Mouse (Mus musculus): ENCODE measurements around the gene Gm16181.

The Gm16181 gene

GRCm38 (mm10) chr17:35226561-35227046 lies 6.0 kb downstream of the Gm16181 start:
- peak in 1 of 2 experiments; percentile 64 for DNase-seq (ENCODE audit: inconsistent age in 2 of 2, low spot score in 1 of 2)

DNA sequence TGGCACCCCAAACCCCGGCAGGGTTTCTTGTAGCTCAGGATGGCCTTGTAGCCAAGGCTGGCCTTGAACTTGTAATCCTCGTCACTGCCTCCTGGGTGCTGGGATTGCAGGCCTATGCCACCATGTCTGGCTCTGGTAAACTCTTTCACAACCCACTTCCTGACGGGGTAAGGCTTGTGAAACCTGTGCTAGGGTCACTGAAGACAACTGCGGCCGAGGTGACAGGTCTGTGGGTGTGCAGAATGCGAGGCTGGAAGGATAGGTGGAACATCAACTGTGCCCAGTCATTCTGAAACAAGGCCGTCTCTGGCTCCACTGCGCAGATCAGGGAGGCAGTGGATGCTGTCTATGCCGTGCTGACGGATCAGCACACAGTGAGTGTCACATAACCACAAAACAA lies 10.4 kb downstream of the Gm16181 start:
- DNase-seq (ENCODE audit: inconsistent age in 2 of 2, low spot score in 1 of 2), result peak; percentile 28 to 74

GRCm38 (mm10) chr17:35232043-35232442 lies 11.4 kb downstream of the Gm16181 start:
- DNase-seq (ENCODE audit: inconsistent age in 2 of 2, low spot score in 1 of 2), result peak; percentile 82 to 95

DNA sequence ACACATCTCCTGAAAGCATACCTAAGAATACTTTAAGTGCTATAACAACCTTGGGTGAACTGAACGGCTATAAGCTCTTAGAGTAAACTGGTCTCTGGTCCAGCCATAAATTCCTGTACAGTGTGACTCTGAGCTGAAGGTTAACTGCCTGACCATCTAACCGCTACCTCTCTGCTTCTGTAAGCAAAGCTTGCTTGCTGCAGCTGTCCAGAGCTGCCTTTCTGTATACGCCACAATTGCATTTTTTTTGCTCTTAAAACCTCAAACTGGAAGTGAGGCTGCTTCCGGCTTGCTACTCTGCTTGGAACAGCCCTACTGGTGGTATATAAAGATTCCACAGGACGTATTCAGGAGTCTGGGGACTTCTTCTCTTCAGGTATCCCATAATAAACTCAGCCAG lies 12.0 kb downstream of the Gm16181 start:
- peak in 1 of 2 experiments; percentile 49 for DNase-seq (ENCODE audit: inconsistent age in 2 of 2, low spot score in 1 of 2)

DNA sequence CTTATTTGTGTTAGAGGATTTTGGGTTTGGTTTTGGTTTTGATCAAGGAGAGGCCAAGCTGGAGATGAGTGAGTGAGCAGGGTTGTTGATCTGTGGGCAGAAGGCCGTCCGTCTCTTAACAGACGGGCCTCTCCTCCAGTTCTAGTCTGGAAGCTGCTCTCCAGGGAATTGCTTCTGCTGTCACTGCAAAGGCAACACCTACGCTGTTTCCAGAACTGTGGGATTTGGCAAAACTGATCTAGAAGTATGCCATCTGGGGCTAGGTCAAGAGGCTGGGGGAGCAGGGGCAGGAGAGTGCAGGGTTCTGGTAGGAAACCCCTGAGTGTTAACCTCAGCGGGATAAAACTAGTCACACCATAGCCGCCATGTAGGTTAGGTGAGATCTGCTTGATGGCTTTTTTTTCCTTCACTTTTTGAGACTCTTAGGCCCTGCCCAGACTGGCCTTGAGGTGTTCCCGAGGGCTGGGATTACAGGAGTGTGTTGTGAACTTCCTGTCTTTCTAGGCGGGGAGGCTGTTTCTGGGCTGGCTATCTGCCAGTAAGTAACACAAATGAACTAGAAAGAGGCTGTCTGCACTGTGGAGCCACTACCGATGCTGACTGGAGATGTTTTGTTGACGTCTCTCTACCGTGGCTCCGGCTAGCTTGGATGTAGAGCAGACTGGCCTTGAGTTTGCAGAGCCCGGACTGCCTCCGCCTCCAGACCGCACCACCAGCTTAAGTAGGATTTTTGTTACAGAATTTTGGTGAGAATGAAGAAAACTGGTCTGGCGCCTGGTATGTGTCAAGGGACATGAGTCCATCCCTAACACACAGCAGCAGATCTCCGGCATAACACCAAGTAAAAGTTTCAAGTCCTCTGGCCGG lies 12.7 kb downstream of the Gm16181 start, which contains the start of gene Atp6v1g2:
Atp6v1g2 (plus strand) TSS at position 547 of the 867 bp plus-strand sequence.
- peak; percentile 57 to 80 for DNase-seq (ENCODE audit: inconsistent age in 2 of 2, low spot score in 1 of 2)

- peak; percentile 17 to 49 for DNase-seq (ENCODE audit: inconsistent age in 2 of 2, low spot score in 1 of 2)
These were observed 13.5 kb downstream of the Gm16181 start for GRCm38 (mm10) chr17:35234090-35234489.

GRCm38 (mm10) chr17:35234903-35235302 lies 14.3 kb downstream of the Gm16181 start:
- DNase-seq (ENCODE audit: inconsistent age in 2 of 2, low spot score in 1 of 2), result peak; percentile 70 to 87

GRCm38 (mm10) chr17:35235614-35236389 lies 15.2 kb downstream of the Gm16181 start, which contains the start of gene Nfkbil1:
Gene Nfkbil1 (minus strand): TSS chr17:35235792.
- DNase-seq (ENCODE audit: inconsistent age in 2 of 2, low spot score in 1 of 2), result peak; percentile 94 to 97

DNA sequence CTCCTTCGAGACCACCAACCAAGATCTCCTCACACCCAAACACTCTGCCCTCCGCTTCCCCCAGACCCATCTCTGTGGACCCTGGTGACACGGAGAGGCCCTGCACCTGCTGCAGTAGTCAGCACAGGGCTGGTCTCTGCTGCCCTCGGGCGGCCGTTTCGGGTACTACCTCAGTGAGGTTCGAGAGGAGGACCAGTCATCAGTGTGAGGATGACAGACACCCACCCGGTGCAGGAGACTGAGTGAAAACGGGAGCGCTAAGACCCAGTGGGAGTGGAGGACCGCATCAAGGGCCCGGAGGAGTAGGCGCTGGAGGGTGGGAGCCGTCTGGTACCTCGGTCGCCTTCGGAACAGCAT lies 15.7 kb downstream of the Gm16181 start:
- DNase-seq (ENCODE audit: inconsistent age in 2 of 2, low spot score in 1 of 2), result peak; percentile 95 to 99

GRCm38 (mm10) chr17:35236996-35237395 lies 16.4 kb downstream of the Gm16181 start:
- peak; percentile 44 for DNase-seq (ENCODE audit: inconsistent age in 2 of 2, low spot score in 1 of 2)

DNA sequence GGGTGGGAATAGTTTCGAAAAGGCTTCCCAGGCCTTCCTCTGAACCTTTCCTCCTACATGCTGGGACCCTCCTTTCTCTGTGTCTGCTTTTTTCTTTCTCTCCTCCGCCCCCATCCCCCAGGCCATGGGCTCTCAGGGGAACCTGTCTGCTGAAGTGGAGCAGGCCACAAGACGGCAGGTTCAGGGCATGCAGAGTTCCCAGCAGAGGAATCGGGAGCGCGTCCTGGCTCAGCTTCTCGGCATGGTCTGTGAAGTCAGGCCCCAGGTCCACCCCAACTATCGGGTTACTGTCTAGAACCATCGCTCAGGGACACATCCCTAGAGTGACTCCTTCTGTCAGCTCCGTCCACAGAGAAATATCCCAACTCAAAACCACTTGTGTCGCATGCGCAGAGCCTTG lies 16.9 kb downstream of the Gm16181 start:
- peak in 1 of 2 experiments; percentile 47 for DNase-seq (ENCODE audit: inconsistent age in 2 of 2, low spot score in 1 of 2)

DNA sequence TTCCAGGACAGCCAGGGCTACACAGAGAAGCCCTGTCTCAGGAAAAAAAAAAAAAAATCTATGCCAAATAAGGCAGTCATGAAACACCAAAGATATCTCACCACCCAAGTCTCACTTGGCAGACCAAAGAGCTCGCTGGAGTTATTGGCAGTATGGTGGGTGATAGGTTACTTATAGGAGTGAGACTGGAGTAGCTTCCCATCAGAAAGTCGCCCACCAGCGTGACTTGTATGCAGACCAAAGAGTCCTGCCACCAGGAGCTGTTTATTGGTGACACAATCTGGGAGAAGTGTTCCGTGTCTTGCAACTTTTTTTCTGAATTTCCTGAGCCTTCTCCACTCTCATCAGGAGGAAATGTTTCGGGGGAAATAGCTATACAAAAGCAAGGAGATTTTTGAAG lies 19.1 kb downstream of the Gm16181 start:
- peak; percentile 20 to 43 for DNase-seq (ENCODE audit: inconsistent age in 2 of 2, low spot score in 1 of 2)

DNA sequence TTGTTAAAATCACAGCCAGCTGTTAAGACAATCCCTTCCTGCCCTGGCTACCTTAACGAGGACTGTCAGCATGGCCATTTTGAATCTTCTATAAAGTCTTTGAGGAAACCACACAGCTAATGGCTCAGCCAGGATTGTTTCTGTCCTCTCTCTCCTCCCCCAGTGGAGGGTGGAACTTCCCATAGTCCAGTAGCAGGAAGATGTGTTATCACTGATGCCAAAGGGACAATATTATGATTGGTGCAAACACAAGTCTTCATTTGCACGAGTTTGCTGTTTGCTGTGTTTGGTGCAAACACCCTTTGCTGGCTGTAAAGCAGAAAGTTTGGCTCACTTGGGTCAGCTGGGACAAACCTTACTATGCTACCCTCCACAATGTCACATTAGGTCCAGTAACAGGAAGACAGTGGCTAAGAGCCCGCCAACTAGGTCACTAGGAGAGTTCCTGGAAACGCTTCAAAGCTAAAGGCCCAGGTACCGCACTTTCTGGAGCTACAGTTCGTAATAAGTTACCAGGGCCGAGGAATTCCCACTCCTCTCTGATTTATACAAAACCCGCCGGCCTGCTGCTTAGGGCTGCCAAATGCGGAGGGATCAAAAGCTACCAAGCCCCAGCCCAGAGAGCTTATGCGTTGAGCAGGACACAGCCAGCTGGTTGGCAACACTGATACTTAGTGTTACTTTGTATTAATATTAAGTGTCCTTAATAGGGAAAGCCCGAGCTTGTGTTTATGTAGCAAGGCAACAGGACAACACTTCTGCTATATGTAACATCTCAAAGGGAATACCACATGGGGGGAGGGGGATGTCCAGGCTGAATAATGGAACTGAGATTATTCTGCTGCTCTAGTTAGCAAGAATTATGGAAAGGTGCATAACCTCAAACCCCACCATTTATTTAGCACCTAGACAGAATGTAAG lies 20.0 kb downstream of the Gm16181 start:
- peak; percentile 49 to 59 for DNase-seq (ENCODE audit: inconsistent age in 2 of 2, low spot score in 1 of 2)

DNA sequence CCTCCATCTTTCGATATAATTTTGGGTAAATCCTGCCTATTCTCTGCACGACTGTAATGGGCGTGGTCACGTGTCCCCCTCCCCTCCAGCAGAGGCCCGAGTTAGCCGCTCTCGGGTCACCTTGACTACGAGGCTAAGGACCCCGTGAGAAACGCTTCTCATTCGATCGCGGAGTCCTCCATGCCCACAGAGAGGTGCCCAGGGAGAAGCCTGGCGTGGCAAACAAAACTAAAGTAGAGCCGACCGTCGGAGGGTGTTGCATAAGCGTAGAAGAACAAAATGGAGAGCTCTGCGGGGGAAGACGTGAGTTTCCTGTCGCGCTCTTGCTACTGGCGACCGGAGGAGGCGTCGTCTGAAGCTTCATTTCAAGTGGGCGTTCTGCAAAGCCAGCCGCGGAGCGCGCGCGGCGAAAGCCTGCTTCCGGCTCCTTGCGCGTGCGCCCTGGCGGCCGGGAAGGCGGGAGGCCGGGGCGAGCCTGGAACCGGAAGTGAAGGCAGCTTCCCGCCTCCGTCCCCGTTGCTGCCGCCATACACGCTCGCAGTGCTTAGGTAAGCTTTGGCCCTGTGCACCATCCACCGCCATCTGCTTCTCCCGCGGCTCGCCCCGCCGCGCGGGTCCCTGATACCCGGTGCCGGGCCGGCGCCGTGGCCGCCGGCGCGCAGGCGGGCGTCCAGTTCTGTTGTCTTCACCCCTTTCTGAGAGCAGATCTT lies 20.8 kb downstream of the Gm16181 start, which contains the start of gene Ddx39b:
Ddx39b (plus strand) TSS at position 442 of the 710 bp plus-strand sequence.
- peak; percentile 98 to 99 for DNase-seq (ENCODE audit: inconsistent age in 2 of 2, low spot score in 1 of 2)

DNA sequence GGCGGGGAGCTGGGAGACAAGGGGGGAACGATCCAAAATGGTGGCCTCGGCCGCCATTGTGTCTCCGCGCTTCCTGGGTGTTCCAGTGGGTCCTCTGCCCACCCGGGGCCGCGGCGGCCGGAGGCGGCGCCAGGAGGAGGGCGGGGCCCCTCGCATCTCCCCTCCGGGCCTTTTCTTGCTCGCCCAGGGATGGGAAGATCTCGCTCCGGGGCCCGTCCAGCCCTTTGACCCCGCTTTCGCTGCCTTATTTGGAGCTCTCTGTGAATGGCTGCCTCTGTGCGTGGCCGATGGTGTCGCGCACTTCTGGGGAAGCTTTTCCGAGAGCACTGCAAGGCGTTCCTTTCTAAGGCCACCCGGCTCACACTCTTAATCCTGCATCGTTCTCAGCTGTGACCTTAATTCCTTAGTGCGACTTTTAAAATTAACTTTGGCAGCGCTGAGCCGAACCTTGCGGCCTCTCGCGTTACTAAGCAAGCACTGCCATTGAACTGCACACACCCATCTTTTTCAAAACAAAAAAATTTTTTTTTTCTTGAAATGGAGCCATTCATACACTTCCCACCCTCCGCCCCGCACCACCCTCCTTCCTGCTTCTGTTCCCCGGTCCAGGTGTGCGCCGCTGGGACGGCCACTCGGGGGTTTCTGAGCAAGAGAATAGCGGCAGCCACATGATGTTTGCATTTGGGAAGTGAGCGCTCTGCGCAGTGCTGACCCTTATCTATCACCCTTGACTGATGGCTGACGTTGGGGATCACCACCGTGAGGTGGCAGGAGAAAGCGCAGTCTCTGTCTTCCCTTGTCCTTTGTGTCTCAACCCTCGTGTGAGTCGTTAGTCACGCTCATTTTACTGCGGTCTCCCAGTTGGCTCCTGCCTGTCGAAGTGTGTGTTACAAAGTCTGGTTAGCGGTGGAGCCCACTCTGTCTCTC lies 21.6 kb downstream of the Gm16181 start:
- DNase-seq (ENCODE audit: inconsistent age in 2 of 2, low spot score in 1 of 2), result peak; percentile 78 to 90

- peak; percentile 58 to 77 for DNase-seq (ENCODE audit: inconsistent age in 2 of 2, low spot score in 1 of 2)
These were observed 22.5 kb downstream of the Gm16181 start for GRCm38 (mm10) chr17:35243086-35243485.

- no peak for DNase-seq (ENCODE audit: inconsistent age in 2 of 2, low spot score in 1 of 2)
These were observed 24.4 kb downstream of the Gm16181 start for GRCm38 (mm10) chr17:35244999-35245398.

DNA sequence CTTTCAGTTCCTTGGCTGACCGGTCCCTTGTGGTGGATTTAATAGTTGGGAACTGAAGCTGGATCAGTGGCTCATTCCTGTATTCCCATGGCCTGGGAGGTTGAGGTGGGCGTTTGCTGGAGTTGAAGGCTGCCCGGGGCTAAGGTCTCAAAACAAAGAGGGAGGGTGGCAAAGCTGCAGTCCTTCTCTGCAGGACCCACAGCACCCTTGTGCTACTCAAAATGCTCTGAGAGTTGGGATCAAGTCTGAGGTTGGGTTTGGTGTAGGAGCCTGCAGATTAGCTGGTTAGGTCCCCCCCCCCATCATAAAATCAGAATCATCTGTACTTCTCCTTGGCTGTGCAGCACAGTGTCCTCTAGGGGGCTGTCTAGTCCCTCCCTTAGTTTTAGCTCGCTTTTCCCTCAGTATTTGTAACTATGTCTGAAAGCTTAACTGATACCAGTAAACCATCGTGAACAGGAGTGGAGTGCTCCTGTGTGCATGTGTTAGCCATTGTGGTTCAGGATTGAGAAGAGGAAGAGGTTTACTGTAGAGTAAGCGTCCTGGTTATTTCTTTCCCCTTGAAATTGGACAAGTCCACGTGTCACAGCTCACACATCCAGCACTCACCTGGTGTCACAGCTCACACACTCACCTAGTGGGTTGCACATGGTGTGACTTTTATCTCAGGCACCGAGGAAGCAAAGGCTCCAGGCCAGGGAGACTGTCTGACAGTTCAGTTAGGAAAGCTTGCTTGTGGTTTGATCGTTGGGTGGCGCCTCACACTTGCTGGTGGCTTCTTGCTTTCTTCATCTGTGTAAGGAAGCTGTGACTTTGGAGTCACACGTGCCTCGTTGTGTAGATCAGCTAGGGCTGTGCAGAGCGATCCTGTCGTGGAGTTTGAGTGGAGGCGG lies 25.3 kb downstream of the Gm16181 start:
- DNase-seq (ENCODE audit: inconsistent age in 2 of 2, low spot score in 1 of 2), result peak; percentile 16 to 57
